Mouse (Mus musculus): Measurements from ENCODE around the gene Ndufs7.
"Not testable (repeated sequence)": the region's sequence is repeated elsewhere in the genome, so short reads cannot be mapped to it uniquely, and the experiment has no call there.

Gene Ndufs7

DNA sequence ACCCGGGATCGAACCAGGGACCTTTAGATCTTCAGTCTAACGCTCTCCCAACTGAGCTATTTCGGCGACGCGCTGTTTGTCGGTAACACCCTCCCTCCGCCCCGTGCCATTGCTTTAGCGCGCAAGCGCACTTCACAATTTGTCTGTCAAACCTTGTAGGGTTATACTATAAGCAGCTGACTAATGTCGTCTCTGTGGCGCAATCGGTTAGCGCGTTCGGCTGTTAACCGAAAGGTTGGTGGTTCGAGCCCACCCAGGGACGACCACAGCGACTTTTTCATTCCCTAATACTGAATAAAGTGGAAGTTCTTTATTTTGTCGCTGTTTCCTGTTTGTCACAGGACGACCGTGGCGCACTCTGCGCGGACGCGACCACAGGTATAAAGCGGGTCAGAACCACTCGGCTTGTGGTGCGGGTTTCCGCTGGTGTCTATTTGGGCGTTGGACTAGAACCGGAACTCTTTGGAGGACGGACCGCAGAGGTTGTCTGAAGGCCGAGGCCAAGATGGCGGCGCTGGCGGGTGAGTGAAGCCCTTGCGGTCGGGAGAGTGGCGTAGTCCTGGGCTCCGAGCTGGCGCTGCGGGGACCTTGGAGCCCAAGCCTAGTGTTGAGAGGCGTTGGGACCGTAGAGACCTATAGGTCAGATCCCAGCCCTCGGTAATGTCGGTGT, at the start of gene Ndufs7:
Ndufs7 (plus strand) TSS at position 151 of the 670 bp plus-strand sequence.
- peak; percentile 94 for DNase-seq (ENCODE audit: inconsistent ontology term)

DNA sequence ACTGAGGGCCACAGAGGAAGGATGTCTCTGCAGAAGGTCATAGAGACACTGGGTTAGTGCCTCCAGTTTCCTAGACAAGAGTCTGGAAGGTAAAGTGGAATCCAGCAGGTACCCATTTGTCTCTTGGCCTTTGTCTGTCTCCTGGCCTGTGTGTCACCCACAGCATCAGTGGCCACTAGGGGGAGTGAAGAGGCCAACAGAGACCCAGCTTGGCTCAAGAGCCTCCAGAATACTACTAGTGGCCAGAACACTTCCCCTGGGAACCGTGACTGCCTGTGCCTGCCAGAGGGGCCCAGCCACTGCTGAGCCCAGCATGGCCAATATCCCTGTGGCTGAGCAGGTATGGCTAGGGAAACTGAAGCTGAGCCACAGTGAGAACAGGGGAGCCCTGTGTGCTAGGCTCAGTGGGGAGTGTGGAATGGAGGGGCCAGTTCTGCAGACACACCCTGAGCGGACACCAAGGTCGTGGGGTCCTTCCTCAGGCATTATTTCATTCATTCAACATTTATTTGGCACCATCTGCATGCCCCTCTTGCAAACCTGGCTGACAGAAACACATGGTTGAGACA, 49.4 kb upstream of the Ndufs7 start:
- peak; percentile 75 for DNase-seq (ENCODE audit: inconsistent ontology term)

DNA sequence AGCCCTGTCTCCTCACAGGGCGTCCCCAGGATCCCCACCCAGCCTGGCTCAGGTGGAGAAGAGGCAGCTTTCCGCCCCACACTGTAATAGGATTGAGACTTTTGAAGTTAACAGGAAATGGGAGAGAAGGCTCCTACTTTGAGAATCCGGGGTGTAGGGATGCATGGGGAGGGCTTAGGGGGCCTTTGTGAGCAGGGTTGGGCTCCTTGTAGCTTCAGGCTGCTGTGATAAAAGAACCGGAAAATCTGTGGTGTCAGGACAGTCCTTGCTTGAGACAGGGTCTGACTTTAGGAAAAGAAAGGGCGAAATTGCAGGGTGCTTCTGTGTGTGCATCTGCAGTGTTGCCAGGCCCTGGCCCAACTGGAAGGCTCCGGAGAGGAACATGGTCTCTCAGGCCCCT, 48.4 kb upstream of the Ndufs7 start:
- DNase-seq (ENCODE audit: inconsistent ontology term), result no peak

DNA sequence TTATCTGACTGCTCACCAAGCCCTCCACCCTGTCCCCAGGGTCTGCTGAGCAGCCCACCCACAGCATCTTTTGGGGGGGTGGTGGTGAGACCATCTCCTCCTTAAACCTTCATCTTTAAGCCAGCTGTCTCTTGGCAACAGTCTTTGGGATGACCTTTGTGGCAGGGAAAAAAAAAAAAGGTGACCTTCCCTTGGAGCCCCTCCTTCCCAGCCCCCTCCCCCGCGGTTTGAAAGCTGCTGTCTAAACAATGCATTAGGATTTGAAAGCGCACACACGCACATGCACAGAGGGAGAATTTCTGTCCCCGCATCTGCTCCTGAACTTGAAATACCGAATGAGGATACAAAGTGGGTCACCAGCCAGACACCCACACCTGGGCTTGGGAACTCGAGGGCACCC, 44.9 kb upstream of the Ndufs7 start:
- DNase-seq (ENCODE audit: inconsistent ontology term), result no peak

DNA sequence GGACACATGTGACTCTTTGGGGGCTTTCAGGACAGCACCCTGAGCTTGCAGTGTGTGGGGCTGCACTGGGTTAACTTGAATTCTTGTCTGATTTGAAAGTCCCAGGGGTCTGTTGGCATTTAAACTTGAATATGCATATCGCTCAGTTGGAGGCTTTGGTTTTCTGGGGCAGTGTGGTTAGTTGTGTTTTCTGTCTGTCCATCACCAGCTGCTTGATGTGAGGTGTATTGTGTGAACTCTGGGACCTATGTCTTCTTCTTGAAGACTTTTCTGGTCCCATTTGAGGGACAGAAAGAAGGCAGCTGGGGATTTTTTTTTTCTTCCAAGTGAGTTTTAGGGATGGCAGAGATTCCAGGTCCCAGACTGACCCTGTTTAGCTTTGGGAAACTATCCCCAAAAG, 41.7 kb upstream of the Ndufs7 start:
- DNase-seq (ENCODE audit: inconsistent ontology term), result no peak

DNA sequence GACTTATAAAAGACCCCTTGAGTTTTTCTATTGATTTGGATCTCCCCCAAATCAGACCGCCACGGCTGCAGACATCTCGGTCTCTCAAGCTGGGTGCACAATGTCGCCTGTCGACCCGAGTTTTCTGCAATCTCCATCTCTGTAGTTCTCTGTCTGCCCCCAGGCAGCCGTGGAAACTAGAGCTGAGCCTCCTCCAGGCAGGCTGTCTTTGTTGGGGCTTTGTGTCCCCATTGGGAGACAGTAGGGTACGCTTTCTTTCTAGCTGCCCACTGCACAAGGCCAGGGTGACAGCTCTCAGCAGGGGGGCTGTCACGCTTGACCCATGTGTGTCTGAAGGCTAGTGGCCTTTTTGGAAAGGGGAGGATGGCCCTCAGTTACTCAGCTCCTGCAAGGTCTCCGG, 41.2 kb upstream of the Ndufs7 start:
- no peak for DNase-seq (ENCODE audit: inconsistent ontology term)

DNA sequence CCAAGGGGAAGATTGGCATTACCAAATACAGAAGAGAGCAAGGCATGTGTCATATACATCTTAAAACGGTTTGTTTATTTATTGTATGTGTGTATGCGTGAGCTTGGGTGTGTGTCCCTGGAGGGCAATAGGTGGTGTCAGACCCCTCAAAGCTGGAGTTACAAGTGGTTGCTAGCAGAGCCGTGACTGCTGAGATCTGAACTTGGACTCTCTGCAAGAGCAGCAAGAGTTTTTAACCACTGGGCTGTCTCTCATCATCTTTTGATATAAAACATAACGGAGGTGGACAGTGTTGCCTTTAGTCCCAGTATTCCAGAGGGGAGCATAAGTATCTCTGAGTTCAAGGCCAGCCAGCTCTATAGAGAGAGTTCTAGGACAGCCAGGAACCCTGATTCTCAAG, 40.7 kb upstream of the Ndufs7 start:
- no peak for DNase-seq (ENCODE audit: inconsistent ontology term)

DNA sequence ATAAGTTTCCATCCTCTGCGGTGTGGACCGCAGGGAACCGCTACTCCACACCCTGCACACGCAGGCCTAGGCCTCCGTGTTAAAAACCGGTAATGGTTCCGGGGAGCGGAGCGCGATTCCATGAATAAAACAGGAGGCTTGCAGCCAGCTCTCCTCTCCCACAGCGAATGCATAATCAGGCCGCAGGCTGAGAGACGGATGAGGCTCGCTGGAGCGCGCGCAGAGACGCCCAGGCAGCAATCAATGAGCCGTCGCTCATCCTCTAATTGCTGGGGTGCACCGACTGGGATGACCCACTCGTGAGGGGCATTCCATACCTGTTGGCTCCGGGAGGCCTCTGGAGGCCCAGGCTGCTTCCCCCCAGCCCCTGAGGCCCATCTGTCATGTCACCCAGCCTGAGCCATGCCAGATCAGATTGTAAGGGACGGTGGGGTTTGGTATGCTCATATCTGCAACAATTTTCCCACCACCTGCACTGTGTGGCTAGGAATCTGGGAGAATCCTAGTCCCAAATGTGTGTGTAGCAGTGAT, 40.0 kb upstream of the Ndufs7 start:
- DNase-seq (ENCODE audit: inconsistent ontology term), result peak; percentile 17

DNA sequence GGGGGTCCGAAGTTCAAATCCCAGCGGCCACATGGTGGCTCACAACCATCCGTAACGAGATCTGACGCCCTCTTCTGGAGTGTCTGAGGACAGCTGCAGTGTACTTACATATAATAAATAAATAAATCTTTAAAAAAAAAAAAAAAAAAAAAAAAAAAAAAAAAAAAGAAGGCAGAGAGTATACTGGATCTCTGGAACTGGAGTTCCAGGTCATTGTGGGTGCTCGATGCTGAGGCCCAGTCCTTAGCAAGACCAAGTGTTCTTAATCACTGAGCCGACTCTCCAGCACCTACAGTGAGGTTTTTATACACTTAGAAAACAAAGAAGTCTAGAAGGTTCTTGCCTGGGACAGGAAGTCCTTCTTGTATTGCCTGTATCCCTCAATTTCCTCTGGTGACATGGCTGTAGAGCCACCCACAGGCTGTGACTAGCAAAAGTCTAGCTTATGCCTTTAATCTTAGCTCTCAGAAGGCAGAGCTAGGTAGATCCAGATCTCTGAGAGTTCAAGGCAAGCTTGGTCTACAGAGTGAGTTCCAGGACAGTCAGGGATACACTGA, 37.3 kb upstream of the Ndufs7 start:
- DNase-seq (ENCODE audit: inconsistent ontology term), result not testable (repeated sequence)

DNA sequence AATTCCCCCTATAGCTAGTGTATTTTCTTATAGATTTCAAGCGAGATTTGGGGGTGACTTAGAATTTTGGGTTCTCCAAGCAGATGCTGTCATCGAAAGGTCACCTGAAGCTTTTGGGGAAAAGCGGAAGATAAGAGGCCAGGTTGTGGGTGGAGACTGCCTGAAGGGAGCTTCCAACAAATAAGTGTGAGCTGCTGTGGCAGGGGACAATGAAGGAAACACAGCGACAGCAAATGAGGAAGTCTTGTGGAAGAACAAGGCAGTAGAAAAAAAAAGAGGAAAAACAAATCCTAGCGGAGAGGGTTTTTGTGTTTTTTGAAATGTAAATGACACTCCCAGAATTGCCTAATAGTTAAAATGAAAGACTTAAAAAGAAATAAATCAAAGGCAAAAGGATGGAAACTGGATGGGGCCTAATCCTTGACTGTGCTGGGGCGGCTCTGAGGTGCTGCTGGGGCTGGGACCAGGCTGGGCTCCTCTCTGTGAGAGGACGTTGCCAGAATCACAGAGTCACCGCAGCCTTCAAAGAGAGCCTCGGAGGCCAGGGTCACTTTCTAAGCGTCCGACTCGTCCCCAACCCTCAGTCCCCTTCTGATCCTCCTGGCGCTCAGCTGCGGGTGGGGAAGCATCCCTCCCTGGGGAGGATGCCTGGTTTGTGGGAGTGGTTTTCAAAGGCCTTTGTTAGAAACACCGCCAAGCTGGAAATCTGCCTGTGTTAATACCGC, 33.7 kb upstream of the Ndufs7 start:
- no peak for DNase-seq (ENCODE audit: inconsistent ontology term)

DNA sequence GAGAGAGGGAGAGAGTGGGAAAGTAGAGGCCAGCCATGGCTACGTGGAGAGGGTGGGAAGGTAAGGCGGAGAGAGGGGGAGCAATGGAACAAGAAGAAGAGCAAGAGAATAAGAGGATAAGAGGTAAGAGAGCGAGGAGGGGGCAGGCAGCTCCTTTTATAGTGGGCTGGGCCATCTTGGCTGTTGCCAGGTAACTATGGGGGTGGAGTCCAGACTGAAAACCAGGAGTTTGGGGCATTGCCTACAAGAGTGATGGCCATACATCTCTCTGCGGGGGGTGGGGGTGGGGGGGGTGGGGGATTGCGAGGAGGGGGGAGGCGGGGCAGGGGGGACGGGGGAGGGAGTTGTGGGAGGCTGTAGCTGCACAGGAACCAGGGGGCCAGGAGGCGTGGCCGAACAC, 28.2 kb upstream of the Ndufs7 start:
- no peak for DNase-seq (ENCODE audit: inconsistent ontology term)

DNA sequence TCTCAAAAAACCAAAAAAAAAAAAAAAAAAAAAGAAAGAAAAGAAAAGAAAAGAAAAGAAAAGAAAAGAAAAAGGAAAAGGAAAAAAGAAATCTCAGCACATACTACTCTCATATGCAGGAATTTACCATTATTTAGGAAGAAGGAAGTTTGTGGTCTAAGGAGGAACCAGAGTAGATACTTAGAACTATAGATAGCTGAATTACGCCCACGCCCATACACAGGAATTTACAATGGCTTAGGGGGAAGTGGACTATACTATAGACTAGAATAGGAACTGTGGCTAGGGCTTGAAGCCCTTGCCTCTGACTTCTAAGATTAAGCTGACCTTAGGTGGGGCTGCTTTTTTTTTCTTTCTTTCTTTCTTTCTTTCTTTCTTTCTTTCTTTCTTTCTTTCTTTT, 25.8 kb upstream of the Ndufs7 start:
- DNase-seq (ENCODE audit: inconsistent ontology term), result not testable (repeated sequence)

DNA sequence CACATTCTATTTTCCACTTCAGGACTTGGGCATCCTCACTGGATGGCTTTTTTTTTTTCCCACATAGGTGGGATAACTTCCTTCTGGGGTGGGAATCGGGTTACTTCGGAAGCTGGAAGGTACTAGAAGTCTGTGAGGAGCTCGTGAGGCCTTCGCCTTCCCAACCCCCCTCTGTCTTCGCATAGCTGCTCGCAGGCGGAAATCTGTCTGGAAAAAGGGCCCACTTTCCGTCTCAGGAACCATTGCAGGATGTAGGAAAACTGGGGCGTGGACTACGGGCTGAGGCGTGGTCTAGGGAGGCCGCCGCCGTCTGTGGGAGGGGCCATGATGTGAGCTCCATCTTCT, 22.9 kb upstream of the Ndufs7 start:
- DNase-seq (ENCODE audit: inconsistent ontology term), result no peak

DNA sequence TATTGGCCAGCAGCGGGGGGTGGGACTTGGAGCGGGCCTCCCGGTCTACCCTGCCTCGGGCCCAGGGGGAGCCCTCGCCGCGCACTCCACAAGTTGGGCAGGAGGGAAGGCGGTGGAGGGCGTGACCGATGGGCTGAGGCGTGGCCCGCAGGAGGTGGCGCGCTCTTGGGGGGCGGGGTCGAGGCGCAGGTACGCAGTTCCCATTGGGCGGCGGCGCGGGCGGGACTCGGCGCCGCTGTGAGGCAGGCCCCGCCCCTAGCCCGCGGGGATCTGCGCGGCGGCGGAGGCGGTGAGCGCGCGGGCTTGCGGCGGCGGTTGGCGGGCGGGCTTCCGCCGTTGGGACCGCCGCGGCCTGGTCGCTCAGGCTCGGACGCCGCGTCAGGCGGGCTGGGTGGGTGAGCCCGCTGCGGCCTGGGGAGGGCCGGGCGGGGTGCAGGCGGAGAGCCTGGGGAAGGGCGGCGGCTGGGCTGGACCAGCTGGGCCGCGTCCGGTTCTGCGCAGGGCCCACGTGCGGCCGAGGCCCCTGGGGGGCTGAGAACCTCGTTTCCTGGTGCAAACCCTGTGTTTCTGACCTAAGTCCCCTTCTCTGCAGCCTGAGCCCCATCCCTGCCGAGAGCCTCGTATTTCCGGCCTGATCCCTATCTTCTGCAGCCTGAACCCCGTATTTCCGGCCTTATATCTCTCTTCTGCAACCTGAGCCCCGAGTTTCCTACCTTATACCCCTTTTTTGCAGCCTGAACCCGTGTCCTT, 22.3 kb upstream of the Ndufs7 start, which contains the start of gene Mum1:
Mum1 (plus strand) TSS at position 19 of the 750 bp plus-strand sequence.
- peak; percentile 100 for DNase-seq (ENCODE audit: inconsistent ontology term)

DNA sequence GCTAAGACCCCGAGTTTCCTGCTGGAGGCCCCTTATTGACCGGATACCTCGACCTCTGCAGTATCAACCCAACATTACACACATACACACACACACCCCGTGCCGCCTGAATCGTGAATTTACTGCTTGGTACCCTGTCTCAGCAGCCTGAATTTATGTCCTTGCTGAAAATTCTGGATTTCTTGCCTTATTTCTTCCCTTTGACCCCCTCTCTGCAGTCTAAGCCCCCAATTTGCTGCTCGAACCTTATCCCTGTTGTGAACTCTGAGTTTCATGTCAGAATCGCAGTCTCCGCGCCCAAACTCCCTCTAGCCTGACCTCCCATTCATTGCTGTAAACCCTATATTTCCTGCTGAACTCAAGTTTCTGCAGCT, 21.8 kb upstream of the Ndufs7 start:
- no peak for DNase-seq (ENCODE audit: inconsistent ontology term)

DNA sequence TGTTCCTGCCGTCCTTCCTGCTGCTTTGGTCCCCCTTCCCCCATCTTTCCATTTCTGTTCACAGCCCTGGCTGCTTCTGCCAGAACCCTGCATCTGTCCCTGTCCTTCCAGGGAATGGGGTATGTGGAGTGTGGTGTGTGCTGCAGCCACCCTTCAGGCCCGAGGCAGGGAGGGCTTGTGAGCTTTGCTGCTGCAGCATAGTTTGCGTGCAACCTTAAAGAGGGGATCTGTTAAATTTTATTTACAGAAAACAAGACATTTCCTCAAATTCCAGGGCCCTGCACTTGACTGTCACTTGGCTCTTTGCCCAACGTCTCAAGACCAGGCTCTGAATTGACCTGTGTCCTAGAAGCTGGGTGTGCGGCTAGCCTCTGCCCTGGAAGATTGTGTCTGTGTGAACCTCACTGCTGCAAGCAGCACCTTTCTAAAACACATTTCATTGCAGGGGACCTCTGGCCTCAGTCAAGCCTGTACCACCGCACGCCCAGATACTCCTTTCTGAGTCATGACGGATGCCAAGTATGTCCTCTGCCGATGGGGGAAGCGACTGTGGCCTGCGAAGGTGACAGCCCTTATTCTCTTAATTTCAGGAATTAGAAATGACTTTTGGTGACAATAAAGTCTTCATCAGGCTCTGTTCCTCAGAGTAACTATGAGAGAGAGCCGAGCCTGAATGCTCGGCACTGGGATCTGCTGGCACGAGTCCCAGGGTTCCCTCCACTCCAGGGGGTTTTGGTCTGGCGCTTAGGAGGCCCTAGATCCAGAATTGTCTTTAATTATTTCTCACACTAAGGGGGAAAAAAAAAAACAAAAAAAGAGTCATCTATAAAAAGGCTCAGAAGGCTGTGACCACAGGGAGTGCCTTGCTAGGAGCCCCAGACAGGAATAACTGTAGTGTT, 20.8 kb upstream of the Ndufs7 start:
- peak; percentile 32 for DNase-seq (ENCODE audit: inconsistent ontology term)

DNA sequence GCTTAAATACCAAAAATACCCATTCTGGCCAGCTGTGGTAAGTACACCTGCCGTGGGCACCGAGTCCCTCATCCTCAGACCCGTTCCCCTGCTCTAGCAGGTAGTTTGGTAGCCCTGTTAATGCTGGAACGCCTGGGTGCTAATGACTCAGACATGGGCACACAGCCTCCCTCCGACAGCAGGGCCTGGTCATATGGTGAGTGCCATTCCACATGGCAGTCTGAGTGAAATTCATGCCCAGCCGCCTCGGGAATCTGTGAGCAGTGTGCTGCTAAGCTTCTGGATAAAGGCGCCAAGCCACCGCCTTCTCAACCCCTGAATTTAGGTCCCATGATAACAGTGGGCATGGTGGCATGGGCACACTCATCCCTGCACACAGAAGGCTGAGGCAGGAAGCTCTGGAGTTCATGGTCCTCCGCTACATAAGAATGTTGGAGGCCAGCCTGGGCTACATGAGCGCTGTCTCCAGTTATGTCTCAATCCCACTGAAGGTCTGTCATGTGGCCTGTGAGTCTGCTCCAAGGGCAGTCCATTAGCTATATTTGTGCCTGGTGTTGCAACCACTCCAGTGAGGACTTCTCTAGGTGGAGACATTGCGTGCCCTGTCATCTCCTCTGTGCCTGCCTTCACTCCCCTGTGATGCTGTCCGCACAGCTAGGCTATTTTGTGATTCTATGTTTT, 12.6 kb upstream of the Ndufs7 start:
- no peak for DNase-seq (ENCODE audit: inconsistent ontology term)

DNA sequence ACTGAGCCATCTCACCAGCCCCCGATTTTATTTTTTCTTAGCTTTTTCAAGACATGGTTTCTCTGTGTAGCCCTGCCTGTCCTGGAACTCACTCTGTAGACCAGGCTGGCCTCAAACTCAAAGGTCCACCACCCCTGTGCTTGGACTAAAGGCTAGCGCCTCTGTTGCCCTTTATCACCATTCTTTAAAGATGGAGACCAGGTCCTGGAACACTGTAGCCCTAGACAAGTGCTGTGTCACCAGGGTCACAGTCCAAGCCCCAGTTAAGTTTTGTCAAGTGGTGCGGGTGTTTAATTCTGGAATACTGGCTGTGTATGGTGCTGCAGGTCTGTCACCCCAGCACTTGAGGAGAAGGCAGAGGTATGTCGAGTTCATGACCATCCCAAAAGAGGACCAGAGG, 11.9 kb upstream of the Ndufs7 start:
- no peak for DNase-seq (ENCODE audit: inconsistent ontology term)

DNA sequence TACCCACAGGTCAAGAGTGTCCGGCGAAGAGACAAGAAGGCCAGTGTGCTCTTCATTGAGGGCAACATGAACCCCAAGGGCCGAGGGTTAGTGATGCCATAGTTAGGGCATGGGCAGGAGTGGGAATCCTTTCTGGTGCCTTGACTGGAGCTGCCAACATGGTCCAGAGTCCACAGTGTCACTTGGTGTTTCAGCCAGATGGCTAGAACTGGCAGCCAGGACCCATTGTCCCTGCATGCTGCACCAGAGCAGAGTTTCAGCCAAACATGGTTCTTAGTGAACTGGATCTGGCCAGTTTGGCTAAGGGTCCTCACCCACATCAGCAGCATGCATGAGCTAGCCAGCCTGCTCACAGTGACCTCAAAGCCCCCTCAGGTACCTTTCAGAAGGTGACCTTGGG, 10.6 kb upstream of the Ndufs7 start:
- DNase-seq (ENCODE audit: inconsistent ontology term), result no peak

DNA sequence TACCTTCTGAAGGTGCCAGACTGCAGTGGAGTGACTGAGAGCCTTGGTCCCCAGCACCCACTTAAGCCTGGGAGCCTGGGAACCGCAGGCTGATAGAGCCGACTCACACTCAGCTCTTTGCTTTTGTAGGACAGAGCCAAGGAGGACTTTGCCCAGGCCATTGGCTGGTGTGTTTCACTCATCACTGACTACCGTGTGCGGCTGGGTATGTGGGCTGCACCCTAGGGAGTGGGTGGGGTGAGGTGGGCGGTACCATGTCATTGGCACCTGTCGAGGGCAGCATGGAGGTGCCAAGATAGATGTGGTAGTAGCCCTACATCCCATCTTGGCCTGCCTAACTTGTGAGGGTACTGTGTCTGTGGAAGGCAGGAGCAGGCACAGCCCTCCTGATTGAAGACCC, 9.1 kb upstream of the Ndufs7 start:
- DNase-seq (ENCODE audit: inconsistent ontology term), result no peak

Data from Muller cell, postnatal 12 days (primary cell).